Comparison of ENCODE assay signal across 10 mouse cellular contexts in genomic region chr5:76973488-76973887, GRCm38 (mm10). TPM values are rescaled to one million over a fixed set of nuclear protein-coding genes. Genes with fewer than 3 reads are reported as not detected.
A peak's percentile ranks its signal among the peaks of the same experiment; 100 is the strongest.
DNase-seq lines count a peak whose midpoint lies in the region; ATAC-seq lines count a peak whose summit lies in the region.
"Had no signal": no experiment of that assay in that cellular context is flagged by ENCODE, and none has a peak within 500 bp of the region (broad histone marks: within the 10 kb centered on the region; RNA-seq: fewer than 3 reads in every experiment).

No protein-coding gene starts in this region.

- peaks cover 21% of the 10 kb centered on the region for H3K36me3 ChIP-seq in kidney, embryonic 14.5 days (ENCODE audit: control insufficient read depth, insufficient read depth, low read length)
- no peaks in the 10 kb centered on the region; the same call in none of the 2 replicates for H3K36me3 ChIP-seq in embryonic facial prominence, embryonic 11.5 days (replicated peaks; ENCODE audit: control insufficient read depth, insufficient read depth, low read depth, low read length)
- H3K36me3 ChIP-seq in intestine, embryonic 14.5 days (ENCODE audit: control insufficient read depth, insufficient read depth, low read length), result peaks cover 22% of the 10 kb centered on the region
- peaks cover 10% of the 10 kb centered on the region for H3K36me3 ChIP-seq in midbrain, embryonic 15.5 days (replicated peaks)

- peak overlapping the region; percentile 90 for H3K4me3 ChIP-seq in kidney, embryonic 14.5 days (ENCODE audit: low read length)
- H3K4me3 ChIP-seq in embryonic facial prominence, embryonic 11.5 days (ENCODE audit: low read depth, low read length), result peak overlapping the region; percentile 91
- H3K4me3 ChIP-seq in intestine, embryonic 14.5 days (ENCODE audit: low read depth, low read length), result peak overlapping the region; percentile 91
- H3K4me3 ChIP-seq in midbrain, embryonic 15.5 days, result peak overlapping the region; percentile 99

- no peak for DNase-seq in kidney, postnatal 36 days
- no peak for DNase-seq in embryonic facial prominence, embryonic 11.5 days (ENCODE audit: low spot score)
- no peak for DNase-seq in intestine, embryonic 14.5 days (ENCODE audit: low spot score)
- DNase-seq in embryo, embryonic 11 days, result no peak
- no peak for DNase-seq in adrenal gland, postnatal 14 days
- no peak for DNase-seq in right cerebral cortex, postnatal 14 days
- DNase-seq: kidney, postnatal 14 days had no signal

- H3K27ac ChIP-seq in kidney, embryonic 14.5 days (ENCODE audit: low read depth, low read length), result no peak overlapping the region
- no peak overlapping the region for H3K27ac ChIP-seq in embryonic facial prominence, embryonic 11.5 days (replicated peaks; ENCODE audit: low read depth, low read length)
- H3K27ac ChIP-seq in intestine, embryonic 14.5 days (ENCODE audit: low read depth), result no peak overlapping the region
- no peak overlapping the region for H3K27ac ChIP-seq in midbrain, embryonic 15.5 days

- H3K4me1 ChIP-seq in kidney, embryonic 14.5 days (ENCODE audit: control insufficient read depth, insufficient read depth, low read length), result peaks cover 13% of the 10 kb centered on the region; the same call in 1 of the 2 replicates
- H3K4me1 ChIP-seq in embryonic facial prominence, embryonic 11.5 days (ENCODE audit: control insufficient read depth, insufficient read depth, low read length), result no peaks in the 10 kb centered on the region; the same call in 1 of the 2 replicates
- peaks cover 10% of the 10 kb centered on the region for H3K4me1 ChIP-seq in intestine, embryonic 14.5 days (replicated peaks; ENCODE audit: control insufficient read depth, insufficient read depth, low read length)
- H3K4me1 ChIP-seq in midbrain, embryonic 15.5 days, result peaks cover 20% of the 10 kb centered on the region

- no peak overlapping the region for H3K9ac ChIP-seq in kidney, embryonic 14.5 days (ENCODE audit: low read depth, low read length)
- H3K9ac ChIP-seq in embryonic facial prominence, embryonic 11.5 days (replicated peaks; ENCODE audit: low read length), result no peak overlapping the region
- H3K9ac ChIP-seq in intestine, embryonic 14.5 days (ENCODE audit: low read length), result no peak overlapping the region
- 0 out of 2 replicates have a peak overlapping the region, but pooled peaks have one; percentile 83 for H3K9ac ChIP-seq in midbrain, embryonic 15.5 days

- 68% methylated on average over 3 of the region's 3 CpGs for WGBS in kidney, embryonic 14.5 days
- 75% methylated on average over 3 of the region's 3 CpGs for WGBS in embryonic facial prominence, embryonic 11.5 days
- WGBS in intestine, embryonic 14.5 days, result 69% methylated on average over 3 of the region's 3 CpGs
- WGBS in midbrain, embryonic 15.5 days, result 70% methylated on average over 3 of the region's 3 CpGs

- no peaks in the 10 kb centered on the region for H3K27me3 ChIP-seq in kidney, embryonic 14.5 days (ENCODE audit: control insufficient read depth, insufficient read depth, low read length)
- no peaks in the 10 kb centered on the region for H3K27me3 ChIP-seq in embryonic facial prominence, embryonic 11.5 days (ENCODE audit: control insufficient read depth, insufficient read depth, low read length)
- no peaks in the 10 kb centered on the region for H3K27me3 ChIP-seq in intestine, embryonic 14.5 days (replicated peaks; ENCODE audit: control insufficient read depth, insufficient read depth, low read length)
- no peaks in the 10 kb centered on the region for H3K27me3 ChIP-seq in midbrain, embryonic 15.5 days (replicated peaks)

- H3K9me3 ChIP-seq in kidney, embryonic 14.5 days (ENCODE audit: control insufficient read depth, low read length), result no peaks in the 10 kb centered on the region
- H3K9me3 ChIP-seq in embryonic facial prominence, embryonic 11.5 days (replicated peaks; ENCODE audit: control insufficient read depth, low read length), result no peaks in the 10 kb centered on the region
- no peaks in the 10 kb centered on the region for H3K9me3 ChIP-seq in intestine, embryonic 14.5 days (ENCODE audit: control insufficient read depth, low read length)
- H3K9me3 ChIP-seq in midbrain, embryonic 15.5 days, result no peaks in the 10 kb centered on the region

- no peak for ATAC-seq in kidney, embryonic 14.5 days (ENCODE audit: low FRiP score, low TSS enrichment)
- ATAC-seq in embryonic facial prominence, embryonic 11.5 days (replicated peaks; ENCODE audit: insufficient number of reproducible peaks, low FRiP score, low TSS enrichment, low read depth), result no peak
- no peak for ATAC-seq in intestine, embryonic 14.5 days (replicated peaks; ENCODE audit: low FRiP score, low TSS enrichment, low read depth)
- no peak for ATAC-seq in midbrain, embryonic 15.5 days (replicated peaks)

- peak overlapping the region; percentile 90 for H3K4me2 ChIP-seq in kidney, embryonic 14.5 days (replicated peaks; ENCODE audit: low read depth, low read length)
- H3K4me2 ChIP-seq in embryonic facial prominence, embryonic 11.5 days (ENCODE audit: low read depth, low read length), result peak overlapping the region; percentile 78
- peak overlapping the region; percentile 90 for H3K4me2 ChIP-seq in intestine, embryonic 14.5 days (ENCODE audit: low read length)
- peak overlapping the region; percentile 81 for H3K4me2 ChIP-seq in midbrain, embryonic 15.5 days

RNA-seq across cellular contexts. Expression of gene Srp72, which starts 1.0 kb away (rescaled TPM):
- polyA plus RNA-seq in kidney, embryonic 14.5 days (2014; fragmentation: Nextera tagmentation; extraction: Ambion mirVana), result 77.6 and 103 TPM in 2 replicates
- polyA plus RNA-seq in embryonic facial prominence, embryonic 11.5 days (2014; fragmentation: Nextera tagmentation; extraction: Ambion mirVana), result 87.4 and 89.5 TPM in 2 replicates
- polyA plus RNA-seq in intestine, embryonic 14.5 days (2014; fragmentation: Nextera tagmentation; extraction: Ambion mirVana), result 91.6 and 98.2 TPM in 2 replicates
- 87.6 and 88.2 TPM in 2 replicates for polyA plus RNA-seq in midbrain, embryonic 15.5 days (2015; fragmentation: Nextera tagmentation; extraction: Ambion mirVana)
- total RNA-seq in adrenal gland, postnatal 14 days (2021), result 125 and 148 TPM in 2 replicates

RNA-seq across cellular contexts. Expression of gene Ppat, which starts 22.1 kb away (rescaled TPM):
- 34.9 and 51.7 TPM in 2 replicates for polyA plus RNA-seq in kidney, embryonic 14.5 days (2014; fragmentation: Nextera tagmentation; extraction: Ambion mirVana)
- polyA plus RNA-seq in embryonic facial prominence, embryonic 11.5 days (2014; fragmentation: Nextera tagmentation; extraction: Ambion mirVana), result 41.9 and 49.6 TPM in 2 replicates
- 39.2 and 43.6 TPM in 2 replicates for polyA plus RNA-seq in intestine, embryonic 14.5 days (2014; fragmentation: Nextera tagmentation; extraction: Ambion mirVana)
- polyA plus RNA-seq in midbrain, embryonic 15.5 days (2015; fragmentation: Nextera tagmentation; extraction: Ambion mirVana), result 9.8 and 11.3 TPM in 2 replicates
- total RNA-seq in adrenal gland, postnatal 14 days (2021), result 21.6 and 25.2 TPM in 2 replicates

RNA-seq across cellular contexts. Expression of gene Paics, which starts 22.4 kb away (rescaled TPM):
- 343 and 349 TPM in 2 replicates for polyA plus RNA-seq in kidney, embryonic 14.5 days (2014; fragmentation: Nextera tagmentation; extraction: Ambion mirVana)
- 455 and 466 TPM in 2 replicates for polyA plus RNA-seq in embryonic facial prominence, embryonic 11.5 days (2014; fragmentation: Nextera tagmentation; extraction: Ambion mirVana)
- 241 and 252 TPM in 2 replicates for polyA plus RNA-seq in intestine, embryonic 14.5 days (2014; fragmentation: Nextera tagmentation; extraction: Ambion mirVana)
- polyA plus RNA-seq in midbrain, embryonic 15.5 days (2015; fragmentation: Nextera tagmentation; extraction: Ambion mirVana), result 154 and 167 TPM in 2 replicates
- 205 and 214 TPM in 2 replicates for total RNA-seq in adrenal gland, postnatal 14 days (2021)

RNA-seq across cellular contexts. Expression of gene Arl9, which starts 30.4 kb away (rescaled TPM):
- polyA plus RNA-seq in kidney, embryonic 14.5 days (2014; fragmentation: Nextera tagmentation; extraction: Ambion mirVana), result 0.41 TPM in 1 of 2 replicates, not detected in the other
- polyA plus RNA-seq in embryonic facial prominence, embryonic 11.5 days (2014; fragmentation: Nextera tagmentation; extraction: Ambion mirVana), result not detected in 2 replicates
- 0.77 TPM in 1 of 2 replicates, not detected in the other for polyA plus RNA-seq in intestine, embryonic 14.5 days (2014; fragmentation: Nextera tagmentation; extraction: Ambion mirVana)
- polyA plus RNA-seq in midbrain, embryonic 15.5 days (2015; fragmentation: Nextera tagmentation; extraction: Ambion mirVana), result not detected in 2 replicates
- total RNA-seq in adrenal gland, postnatal 14 days (2021), result not detected in 2 replicates

RNA-seq across cellular contexts. Expression of gene Thegl, which starts 42.3 kb away (rescaled TPM):
- polyA plus RNA-seq in kidney, embryonic 14.5 days (2014; fragmentation: Nextera tagmentation; extraction: Ambion mirVana), result not detected in 2 replicates
- 0.13 TPM in 1 of 2 replicates, not detected in the other for polyA plus RNA-seq in embryonic facial prominence, embryonic 11.5 days (2014; fragmentation: Nextera tagmentation; extraction: Ambion mirVana)
- 1.0 and 1.2 TPM in 2 replicates for polyA plus RNA-seq in intestine, embryonic 14.5 days (2014; fragmentation: Nextera tagmentation; extraction: Ambion mirVana)
- 0.72 and 0.85 TPM in 2 replicates for polyA plus RNA-seq in midbrain, embryonic 15.5 days (2015; fragmentation: Nextera tagmentation; extraction: Ambion mirVana)
- not detected in 2 replicates for total RNA-seq in adrenal gland, postnatal 14 days (2021)
- polyA plus RNA-seq: urinary bladder, adult 2 months had no signal
